Mouse (Mus musculus): Measurements from ENCODE around the gene Tspan18.

DNA sequence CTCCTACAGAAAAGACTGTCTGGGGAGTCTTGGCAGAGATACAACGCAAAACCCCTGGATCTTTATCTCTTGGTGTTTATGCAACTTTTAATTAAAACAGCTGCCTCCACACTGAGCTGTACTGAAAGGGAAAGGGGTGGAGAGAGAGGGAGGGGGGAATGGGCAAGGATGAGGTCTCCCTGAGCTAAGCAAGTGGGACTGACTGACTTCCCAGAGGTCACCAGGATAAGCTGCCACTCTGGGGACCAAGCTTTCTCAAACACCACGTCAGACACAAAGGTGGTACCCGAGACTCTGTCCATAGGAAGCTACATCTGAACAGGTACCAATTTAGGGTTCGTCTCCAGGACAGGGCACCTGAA, 30.1 kb downstream of the Tspan18 start:
- TF ChIP-seq POLR2A (IDR thresholded peaks at IDR 0.05; ENCODE audit: control insufficient read depth, extremely low read depth, insufficient read depth, low read length, poor library complexity) (no peak), CTCF (IDR thresholded peaks at IDR 0.05; ENCODE audit: borderline replicate concordance, control insufficient read depth, extremely low read depth, insufficient read depth, low read length, poor library complexity) (no peak)
